Mouse (Mus musculus): ENCODE results near the gene Snap23. TPM values are rescaled to one million over a fixed set of nuclear protein-coding genes. Genes with fewer than 3 reads are reported as not detected.

Snap23 gene
- total and polyA plus RNA-seq, 3 experiments, result 15.9 to 35.8 (median 23.0) TPM

GRCm38 (mm10) chr2:120575978-120576377 lies 8.5 kb downstream of the Snap23 start:
- Histone ChIP-seq H3K4me2 (ENCODE audit: insufficient read depth, low read depth, poor library complexity, severe bottlenecking) (no peak overlapping the region), H3K9ac (ENCODE audit: insufficient read depth, low read depth) (no peak overlapping the region), H3K9me3 (replicated peaks; ENCODE audit: low read length) (no peaks in the 10 kb centered on the region), H3K79me2 (replicated peaks; ENCODE audit: control insufficient read depth, extremely low read depth, insufficient read depth, poor library complexity, severe bottlenecking) (peaks cover 22% of the 10 kb centered on the region), H3K4me3 (replicated peaks in 1 of 3; ENCODE audit: low read depth in 2 of 3, low read length in 2 of 3, poor library complexity in 1 of 3) (no peak overlapping the region), H3K4me1 (ENCODE audit: control insufficient read depth in 1 of 2, insufficient read depth in 2 of 2) (peaks cover 4 to 79% of the 10 kb centered on the region in 2 experiments; a peak in 3 of 4 replicates), H3K27me3 (replicated peaks) (no peaks in the 10 kb centered on the region), H3K27ac (ENCODE audit: insufficient read depth, low read depth) (no peak overlapping the region), H3K36me3 (replicated peaks in 1 of 2; ENCODE audit: control insufficient read depth in 1 of 2, insufficient read depth in 1 of 2, low read length in 1 of 2) (peaks cover 0 to 18% of the 10 kb centered on the region in 2 experiments)
- no peak for TF ChIP-seq RCOR1 (conservative IDR thresholded peaks at IDR 0.05; ENCODE audit: low read depth, low read length)
- no peak for TF ChIP-seq POLR2AphosphoS2 (IDR thresholded peaks at IDR 0.05; ENCODE audit: low read depth, low read length)
- no peak for TF ChIP-seq CHD2 (IDR thresholded peaks at IDR 0.05; ENCODE audit: low read length)
- no peak for TF ChIP-seq TCF12 (IDR thresholded peaks at IDR 0.05; ENCODE audit: low read depth, low read length)
- TF ChIP-seq MAX (IDR thresholded peaks at IDR 0.05; ENCODE audit: low read length), result no peak
- TF ChIP-seq GABPA (IDR thresholded peaks at IDR 0.05; ENCODE audit: insufficient replicate concordance, low read depth, low read length), result no peak
- no peak for TF ChIP-seq ZMIZ1 (IDR thresholded peaks at IDR 0.05; ENCODE audit: low read depth, low read length)
- in situ Hi-C loops (cut with MboI; ENCODE audit: low pct_ligation_motif_present, low pct_unique_long_range_greater_than_20kb, low sequenced_read_pairs), result no loop called here
- dilution Hi-C loops (cut with MboI; ENCODE audit: extremely low pct_ligation_motif_present, extremely low pct_unique_long_range_greater_than_20kb, low sequenced_read_pairs), result no loop called here
- no peak for DNase-seq (ENCODE audit: extremely low read depth)

DNA sequence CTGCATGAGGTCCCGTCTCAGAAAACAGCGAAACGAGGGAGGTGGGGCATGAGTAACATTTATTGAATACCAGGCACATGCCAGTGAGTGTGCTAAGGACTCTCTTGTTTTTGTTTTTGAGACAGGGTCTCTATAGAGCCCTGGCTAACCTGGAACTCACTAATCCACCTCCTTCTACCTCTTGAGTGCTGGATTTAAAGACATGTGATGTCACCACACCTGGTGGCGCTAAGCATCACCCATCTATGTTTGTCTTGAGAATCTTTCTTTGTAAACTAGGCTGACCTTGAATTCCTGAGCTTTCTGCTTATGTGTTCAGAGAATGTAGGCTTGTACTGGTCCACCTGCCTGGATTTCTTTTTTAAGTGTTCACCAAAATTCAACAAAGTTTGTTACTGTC lies 10.3 kb downstream of the Snap23 start:
- in situ Hi-C loops (cut with MboI; ENCODE audit: low pct_ligation_motif_present, low pct_unique_long_range_greater_than_20kb, low sequenced_read_pairs), result no loop called here
- dilution Hi-C loops (cut with MboI; ENCODE audit: extremely low pct_ligation_motif_present, extremely low pct_unique_long_range_greater_than_20kb, low sequenced_read_pairs), result no loop called here
- TF ChIP-seq POLR2A (IDR thresholded peaks at IDR 0.05; ENCODE audit: low read depth, low read length) (no peak), USF2 (conservative IDR thresholded peaks at IDR 0.05; ENCODE audit: low read depth, low read length) (no peak), E2F4 (IDR thresholded peaks at IDR 0.05; ENCODE audit: insufficient replicate concordance, low read depth, low read length) (no peak), MAX (IDR thresholded peaks at IDR 0.05; ENCODE audit: low read length) (no peak), UBTF (IDR thresholded peaks at IDR 0.05; ENCODE audit: low read depth, low read length) (no peak), RAD21 (IDR thresholded peaks at IDR 0.05; ENCODE audit: low read depth, low read length) (no peak), TCF12 (IDR thresholded peaks at IDR 0.05; ENCODE audit: low read depth, low read length) (no peak), JUN (IDR thresholded peaks at IDR 0.05; ENCODE audit: insufficient read depth, low read depth, low read length) (no peak), TBP (conservative IDR thresholded peaks at IDR 0.05; ENCODE audit: low read depth, low read length) (no peak), ZKSCAN1 (IDR thresholded peaks at IDR 0.05; ENCODE audit: borderline replicate concordance, low read depth, low read length) (no peak), PAX5 (IDR thresholded peaks at IDR 0.05; ENCODE audit: low read length) (no peak), SMC3 (IDR thresholded peaks at IDR 0.05; ENCODE audit: low read depth, low read length) (no peak), MAZ (IDR thresholded peaks at IDR 0.05; ENCODE audit: low read depth, low read length) (no peak), EP300 (IDR thresholded peaks at IDR 0.05; ENCODE audit: low read length) (no peak), CHD2 (IDR thresholded peaks at IDR 0.05; ENCODE audit: low read length) (no peak), NRF1 (IDR thresholded peaks at IDR 0.05; ENCODE audit: low read depth, low read length) (no peak), POLR2AphosphoS2 (IDR thresholded peaks at IDR 0.05; ENCODE audit: low read depth, low read length) (no peak)
- peaks cover 22% of the 10 kb centered on the region for H3K79me2 ChIP-seq (replicated peaks; ENCODE audit: control insufficient read depth, extremely low read depth, insufficient read depth, poor library complexity, severe bottlenecking)
- H3K27me3 ChIP-seq (replicated peaks), result no peaks in the 10 kb centered on the region
- no peaks in the 10 kb centered on the region for H3K9me3 ChIP-seq (replicated peaks; ENCODE audit: low read length)
- H3K4me3 ChIP-seq (replicated peaks in 1 of 3; ENCODE audit: low read depth in 2 of 3, low read length in 2 of 3, poor library complexity in 1 of 3), result no peak overlapping the region
- peaks cover 2 to 63% of the 10 kb centered on the region in 2 experiments; a peak in 3 of 4 replicates for H3K4me1 ChIP-seq (ENCODE audit: control insufficient read depth in 1 of 2, insufficient read depth in 2 of 2)
- DNase-seq (ENCODE audit: extremely low read depth), result no peak
- H3K36me3 ChIP-seq (replicated peaks in 1 of 2; ENCODE audit: control insufficient read depth in 1 of 2, insufficient read depth in 1 of 2, low read length in 1 of 2), result peaks cover 0 to 18% of the 10 kb centered on the region in 2 experiments
- H3K27ac ChIP-seq (ENCODE audit: insufficient read depth, low read depth), result no peak overlapping the region
- no peak overlapping the region; the same call in 1 of the 2 replicates for H3K9ac ChIP-seq (ENCODE audit: insufficient read depth, low read depth)
- H3K4me2 ChIP-seq (ENCODE audit: insufficient read depth, low read depth, poor library complexity, severe bottlenecking), result no peak overlapping the region

Data from CH12.LX (cell line).